Mouse (Mus musculus): Measurements from ENCODE around the gene Gjb3. TPM values are rescaled to one million over a fixed set of nuclear protein-coding genes. Genes with fewer than 3 reads are reported as not detected.

Gjb3 gene
- polyA plus RNA-seq, 3 experiments from 2014 or later, result 0.20 TPM; not detected in 2

DNA sequence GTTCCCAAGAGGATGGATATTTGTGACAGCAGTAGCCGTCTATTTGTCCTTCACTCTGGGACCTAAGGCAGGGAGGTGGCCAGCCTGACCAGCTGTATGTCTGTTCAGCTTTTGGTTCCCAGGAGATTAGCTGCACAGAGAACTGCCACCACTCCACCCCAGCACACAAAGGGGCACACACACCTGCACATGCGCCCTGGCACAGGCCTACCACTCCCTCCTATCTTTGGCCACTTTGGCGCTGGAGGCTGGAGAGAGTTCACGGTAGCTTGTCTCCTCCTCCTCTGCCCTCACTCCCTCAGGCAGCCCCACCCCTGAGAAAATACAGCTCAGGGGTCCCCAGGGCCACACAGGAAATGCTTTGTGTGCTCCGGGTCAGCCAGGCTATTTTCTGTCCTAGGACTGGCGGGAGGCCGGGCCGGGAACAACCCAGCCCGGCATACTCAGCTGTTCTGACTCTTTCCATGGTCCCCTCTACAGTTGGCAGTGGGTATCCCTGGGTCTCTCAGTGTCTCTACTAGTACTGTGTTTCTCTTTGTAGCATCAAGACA lies 52.1 kb downstream of the Gjb3 start:
- ATAC-seq, result no peak

Other genes with a start within 250 kb of the Gjb3 start
- 10 to 100 TPM; 12.0 to 23.9 (median 19.0) TPM for gene Tmem35b, start 207.2 kb downstream of the Gjb3 start, polyA plus RNA-seq (2017; shearing (Covaris generic))
- not detected for gene Dlgap3, start 161.6 kb downstream of the Gjb3 start, polyA plus RNA-seq (2017; shearing (Covaris generic))
- gene Smim12, start 87.1 kb downstream of the Gjb3 start, polyA plus RNA-seq (2017; shearing (Covaris generic)), result 10 to 100 TPM; 36.7 to 50.5 (median 49.6) TPM
- gene Gja4, start 16.8 kb downstream of the Gjb3 start, polyA plus RNA-seq (2017; shearing (Covaris generic)), result under 1 TPM in 1 of 3 experiments, not detected in 2; 0.27 TPM
- gene Gjb4, start 23.2 kb upstream of the Gjb3 start, polyA plus RNA-seq (2017; shearing (Covaris generic)), result not detected
- gene Gjb5, start 27.3 kb upstream of the Gjb3 start, polyA plus RNA-seq (2017; shearing (Covaris generic)), result not detected